Mouse (Mus musculus): ENCODE measurements at regions not wholly inside any gene's neighbourhood (a gene's known extent, or its start where the extent isn't known, plus 50 kb on each side); places are given as distances from the start of the nearest gene placed in this dataset.

DNA sequence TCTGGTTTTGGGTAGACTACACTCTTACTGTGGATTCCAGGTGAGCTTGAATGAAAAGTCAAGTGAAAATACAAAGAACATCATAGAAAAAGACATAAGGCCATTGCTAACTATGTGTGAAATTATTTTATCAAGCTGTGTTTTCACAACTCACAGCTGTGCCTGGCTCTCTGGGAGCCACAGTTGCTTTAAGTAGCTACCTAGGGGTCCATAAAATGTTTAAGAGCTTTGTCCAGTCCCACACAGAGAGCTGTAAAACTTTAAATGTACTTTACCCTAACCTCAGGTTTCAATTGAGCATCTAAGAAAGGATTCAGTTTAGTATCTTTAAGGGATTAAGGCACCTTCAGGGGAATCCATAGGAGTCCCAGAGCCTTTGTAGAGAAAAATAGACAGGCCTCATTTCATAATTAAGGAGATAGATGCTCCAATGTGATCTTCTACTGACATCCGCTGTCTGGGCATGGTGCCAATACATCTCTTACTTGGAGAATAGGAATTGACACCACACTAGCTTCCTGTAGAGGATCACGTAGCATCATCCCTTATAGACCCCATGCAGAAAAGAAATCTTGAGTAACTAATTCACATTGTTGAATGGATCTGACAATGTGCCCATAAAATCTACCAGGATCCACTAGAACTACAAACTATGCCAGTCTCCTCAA is 626.5 kb downstream of the Gsdmc2 start:
- TF ChIP-seq MAFK (IDR thresholded peaks at IDR 0.05; ENCODE audit: insufficient read depth, low read depth, low read length) (no peak), ZNF384 (IDR thresholded peaks at IDR 0.05; ENCODE audit: low read depth, low read length) (no peak), HCFC1 (IDR thresholded peaks at IDR 0.05; ENCODE audit: borderline replicate concordance, insufficient read depth, low read length) (no peak), ZC3H11A (IDR thresholded peaks at IDR 0.05; ENCODE audit: borderline replicate concordance, low read depth, low read length) (no peak), CHD2 (IDR thresholded peaks at IDR 0.05; ENCODE audit: low read depth, low read length) (no peak)

All from ES-E14 (cell line).